Mouse (Mus musculus): ENCODE data around the gene Kcnmb4. TPM values are rescaled to one million over a fixed set of nuclear protein-coding genes. Genes with fewer than 3 reads are reported as not detected.

Gene Kcnmb4
- 65.8 and 77.6 TPM in 2 replicates for polyA plus RNA-seq (2015; fragmentation: Nextera tagmentation; extraction: Ambion mirVana)

DNA sequence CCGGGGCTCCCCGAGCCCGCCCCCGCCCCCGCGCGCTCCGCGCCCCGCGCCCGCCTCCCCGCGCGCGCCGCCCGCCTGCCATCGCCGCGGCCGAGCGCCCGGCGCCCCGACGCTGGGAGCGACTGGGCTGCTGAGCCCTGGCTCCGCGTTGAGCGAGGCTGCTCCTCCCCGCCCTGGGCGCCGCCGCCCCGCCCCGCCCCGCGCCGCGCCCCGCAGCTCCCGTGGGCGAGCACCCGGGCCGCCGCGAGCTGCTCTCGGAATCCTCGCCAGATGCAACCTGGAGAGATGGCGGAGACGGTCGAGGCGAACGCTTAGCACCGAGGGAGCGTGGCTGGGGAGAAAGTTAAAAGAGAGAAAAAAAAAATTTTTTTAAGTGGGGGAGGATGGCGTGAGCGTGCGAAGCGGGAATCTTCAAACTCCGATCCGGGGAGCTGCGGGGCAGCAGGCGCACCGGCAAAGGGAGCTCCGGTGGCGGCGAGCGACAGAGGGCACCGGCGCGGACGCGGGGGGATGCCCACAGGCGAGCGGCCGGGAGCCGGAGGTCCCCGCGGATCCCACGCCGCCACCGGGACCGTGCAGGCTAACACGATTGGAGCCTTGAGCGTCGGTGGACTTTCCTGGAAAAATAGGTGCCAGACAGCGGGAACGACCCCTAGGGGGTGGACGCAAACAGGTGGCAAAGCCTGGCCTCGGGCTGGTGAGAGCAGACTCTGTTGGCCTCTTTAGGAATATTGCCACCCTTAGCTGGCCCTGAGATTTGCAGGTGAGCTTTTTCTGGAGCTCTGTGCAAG is at the start of gene Kcnmb4:
TSS of gene Kcnmb4 (minus strand) at position 120 of the 791 bp plus-strand sequence.

Other genes with a start within 250 kb of the Kcnmb4 start
- gene Ptprb, start 198.4 kb downstream of the Kcnmb4 start, polyA plus RNA-seq (2015; fragmentation: Nextera tagmentation; extraction: Ambion mirVana), result 3.5 and 4.1 TPM in 2 replicates
- gene Cnot2, start 107.6 kb upstream of the Kcnmb4 start, polyA plus RNA-seq (2015; fragmentation: Nextera tagmentation; extraction: Ambion mirVana), result 51.9 and 53.2 TPM in 2 replicates